Mouse (Mus musculus) kidney, embryonic 14.5 days (tissue): ENCODE data around the gene Socs7. TPM values are rescaled to one million over a fixed set of nuclear protein-coding genes. Genes with fewer than 3 reads are reported as not detected.

Experiments used
- ATAC-seq: fragments of 200-750 bp; cut with Nextera tagmentation; 2 replicates; pipeline ENCODE4 v1.8.0; 2017; ENCODE audit warnings: moderate number of reproducible peaks, mild to moderate bottlenecking, moderate TSS enrichment, moderate library complexity; ENCODE audit not compliant: low FRiP score, low TSS enrichment
- H3K27ac ChIP-seq: fragments of 300-500 bp; sonication (generic); 2 replicates; pipeline ENCODE4 v1.5.1; 2014; ENCODE audit warnings: low read depth, mild to moderate bottlenecking, low read length, moderate library complexity, mixed read lengths
- H3K27me3 ChIP-seq: fragments of 300-500 bp; sonication (generic); 2 replicates; pipeline ENCODE4 v1.6.1; 2014; ENCODE audit warnings: mild to moderate bottlenecking, low read length; ENCODE audit not compliant: control insufficient read depth, insufficient read depth
- H3K36me3 ChIP-seq: fragments of 300-500 bp; sonication (generic); 2 replicates; pipeline ENCODE4 v1.6.1; 2014; ENCODE audit warnings: low read length, mixed read lengths; ENCODE audit not compliant: control insufficient read depth, insufficient read depth
- H3K4me1 ChIP-seq: fragments of 300-500 bp; sonication (generic); 2 replicates; pipeline ENCODE4 v1.6.1; 2014; ENCODE audit warnings: low read length, mixed read lengths; ENCODE audit not compliant: control insufficient read depth, insufficient read depth
- H3K4me2 ChIP-seq: fragments of 300-500 bp; sonication (generic); replicated peaks from 2 replicates; pipeline ENCODE4 v1.6.1; 2014; ENCODE audit warnings: low read depth, mild to moderate bottlenecking, low read length
- H3K4me3 ChIP-seq: fragments of 300-500 bp; sonication (generic); 2 replicates; pipeline ENCODE4 v1.5.1; 2014; ENCODE audit warnings: mild to moderate bottlenecking, low read length
- H3K9ac ChIP-seq: fragments of 300-500 bp; sonication (generic); 2 replicates; pipeline ENCODE4 v1.6.1; 2014; ENCODE audit warnings: low read depth, mild to moderate bottlenecking, low read length, moderate library complexity
- H3K9me3 ChIP-seq: fragments of 300-500 bp; sonication (generic); 2 replicates; pipeline ENCODE4 v1.6.1; 2016; ENCODE audit warnings: low read length; ENCODE audit not compliant: control insufficient read depth
- WGBS: fragments of 180-500 bp; shearing (Covaris S2); extraction: QIAGEN DNeasy Blood & Tissue Kit; methylation state at CpG from one replicate; pipeline ENCODE4 v1.1.7; 2014; 5-methylcytosine and 5-hydroxymethylcytosine counted together
- polyA plus RNA-seq: library from polyadenylated mRNA; unstranded; fragments of >200 nt; fragmentation: Nextera tagmentation; extraction: Ambion mirVana; gene quantifications from 2 replicates; pipeline ENCODE4 v1.2.1, GENCODE M21; 2014

The Socs7 gene
- polyA plus RNA-seq, 1 experiment from 2014 or later, result 2.5 TPM

- ATAC-seq, result no peak
These were observed 76.5 kb downstream of the Socs7 start for GRCm38 (mm10) chr11:97438868-97439267.

GRCm38 (mm10) chr11:97439935-97440334 is 77.6 kb downstream of the Socs7 start:
- H3K27ac ChIP-seq, result peak overlapping the region; percentile 91
- peak; percentile 71 for ATAC-seq
- H3K4me2 ChIP-seq, result peak overlapping the region; percentile 77
- no peaks in the 10 kb centered on the region; the same call in 1 of the 2 replicates for H3K27me3 ChIP-seq
- WGBS, result under 1% methylated on average over 32 of the region's 37 CpGs
- peaks cover 67% of the 10 kb centered on the region for H3K4me1 ChIP-seq
- H3K4me3 ChIP-seq, result peak overlapping the region; percentile 68
- peaks cover 12% of the 10 kb centered on the region; the same call in 1 of the 2 replicates for H3K36me3 ChIP-seq
- H3K9me3 ChIP-seq, result no peaks in the 10 kb centered on the region
- peak overlapping the region; percentile 75 for H3K9ac ChIP-seq

More at GRCm38 (mm10) chr11:97438868-97439267, 76.5 kb downstream of the Socs7 start:
- 49% methylated on average over 9 of the region's 9 CpGs for WGBS
- no peak overlapping the region for H3K4me2 ChIP-seq
- no peak overlapping the region for H3K9ac ChIP-seq
- H3K27ac ChIP-seq, result peak overlapping the region; percentile 91
- no peak overlapping the region for H3K4me3 ChIP-seq
- H3K36me3 ChIP-seq, result 0 out of 2 replicates have a peak, but pooled peaks cover 3% of the 10 kb centered on the region
- no peaks in the 10 kb centered on the region; the same call in 1 of the 2 replicates for H3K27me3 ChIP-seq
- no peaks in the 10 kb centered on the region for H3K9me3 ChIP-seq
- H3K4me1 ChIP-seq, result peaks cover 71% of the 10 kb centered on the region

GRCm38 (mm10) chr11:97440441-97440881 is 78.1 kb downstream of the Socs7 start:
- H3K4me2 ChIP-seq, result peak overlapping the region; percentile 77
- ATAC-seq, result peak; percentile 33; the same call in 1 of the 2 replicates
- H3K36me3 ChIP-seq, result peaks cover 17% of the 10 kb centered on the region; the same call in 1 of the 2 replicates
- H3K4me3 ChIP-seq, result peak overlapping the region; percentile 68
- H3K9ac ChIP-seq, result peak overlapping the region; percentile 75
- peaks cover 62% of the 10 kb centered on the region for H3K4me1 ChIP-seq
- H3K27me3 ChIP-seq, result no peaks in the 10 kb centered on the region; the same call in 1 of the 2 replicates
- WGBS, result under 1% methylated on average over 34 of the region's 34 CpGs
- H3K27ac ChIP-seq, result peak overlapping the region; percentile 91
- no peaks in the 10 kb centered on the region for H3K9me3 ChIP-seq

GRCm38 (mm10) chr11:97441036-97441657 is 78.8 kb downstream of the Socs7 start:
- Histone ChIP-seq H3K4me3 (peak overlapping the region; percentile 68), H3K4me1 (peaks cover 55% of the 10 kb centered on the region), H3K27me3 (no peaks in the 10 kb centered on the region; the same call in 1 of the 2 replicates), H3K36me3 (peaks cover 22% of the 10 kb centered on the region; the same call in 1 of the 2 replicates), H3K27ac (peak overlapping the region; percentile 91), H3K9ac (peak overlapping the region; percentile 75; the same call in 1 of the 2 replicates), H3K9me3 (no peaks in the 10 kb centered on the region), H3K4me2 (peak overlapping the region; percentile 77)
- WGBS, result 51% methylated on average over 15 of the region's 15 CpGs
- no peak for ATAC-seq

GRCm38 (mm10) chr11:97441658-97442125 is 79.3 kb downstream of the Socs7 start:
- H3K9me3 ChIP-seq, result no peaks in the 10 kb centered on the region
- no peaks in the 10 kb centered on the region; the same call in 1 of the 2 replicates for H3K27me3 ChIP-seq
- peak overlapping the region; percentile 77 for H3K4me2 ChIP-seq
- H3K27ac ChIP-seq, result peak overlapping the region; percentile 67; the same call in 1 of the 2 replicates
- H3K4me3 ChIP-seq, result peak overlapping the region; percentile 68
- H3K36me3 ChIP-seq, result peaks cover 24% of the 10 kb centered on the region; the same call in 1 of the 2 replicates
- peak overlapping the region; percentile 75; the same call in 1 of the 2 replicates for H3K9ac ChIP-seq
- 16% methylated on average over 3 of the region's 3 CpGs for WGBS
- no peak for ATAC-seq
- peaks cover 50% of the 10 kb centered on the region for H3K4me1 ChIP-seq

GRCm38 (mm10) chr11:97442891-97443675 is 80.7 kb downstream of the Socs7 start:
- peak overlapping the region; percentile 0; the same call in 1 of the 2 replicates for H3K9ac ChIP-seq
- ATAC-seq, result no peak
- no peak overlapping the region; the same call in 1 of the 2 replicates for H3K4me2 ChIP-seq
- H3K27me3 ChIP-seq, result no peaks in the 10 kb centered on the region; the same call in 1 of the 2 replicates
- H3K4me1 ChIP-seq, result peaks cover 38% of the 10 kb centered on the region
- WGBS, result 85% methylated on average over 11 of the region's 11 CpGs
- no peaks in the 10 kb centered on the region for H3K9me3 ChIP-seq
- peak overlapping the region; percentile 4; the same call in 1 of the 2 replicates for H3K27ac ChIP-seq
- H3K36me3 ChIP-seq, result peaks cover 32% of the 10 kb centered on the region
- H3K4me3 ChIP-seq, result no peak overlapping the region

GRCm38 (mm10) chr11:97445596-97445995 is 83.2 kb downstream of the Socs7 start:
- 91% methylated on average over 6 of the region's 6 CpGs for WGBS
- H3K27me3 ChIP-seq, result no peaks in the 10 kb centered on the region
- ATAC-seq, result no peak
- no peak overlapping the region for H3K4me3 ChIP-seq
- H3K36me3 ChIP-seq, result peaks cover 47% of the 10 kb centered on the region
- no peak overlapping the region for H3K4me2 ChIP-seq
- peaks cover 39% of the 10 kb centered on the region for H3K4me1 ChIP-seq
- no peak overlapping the region for H3K9ac ChIP-seq
- no peak overlapping the region for H3K27ac ChIP-seq
- no peaks in the 10 kb centered on the region for H3K9me3 ChIP-seq

GRCm38 (mm10) chr11:97445999-97446511 is 83.7 kb downstream of the Socs7 start:
- no peak overlapping the region for H3K9ac ChIP-seq
- H3K4me3 ChIP-seq, result no peak overlapping the region
- no peaks in the 10 kb centered on the region for H3K9me3 ChIP-seq
- no peak overlapping the region for H3K4me2 ChIP-seq
- no peak overlapping the region for H3K27ac ChIP-seq
- ATAC-seq, result no peak
- WGBS, result 74% methylated on average over 4 of the region's 4 CpGs
- H3K36me3 ChIP-seq, result peaks cover 47% of the 10 kb centered on the region
- H3K4me1 ChIP-seq, result peaks cover 41% of the 10 kb centered on the region
- H3K27me3 ChIP-seq, result no peaks in the 10 kb centered on the region
